Mouse (Mus musculus) myocyte (in vitro differentiated cells): ENCODE measurements around the gene Usp28. TPM values are rescaled to one million over a fixed set of nuclear protein-coding genes. Genes with fewer than 3 reads are reported as not detected.

Source experiments
- H3K27me3 ChIP-seq: one replicate; pipeline ENCODE4 v1.6.1; 2011; ENCODE audit not compliant: control insufficient read depth, insufficient read depth, insufficient read length
- H3K36me3 ChIP-seq: one replicate; pipeline ENCODE4 v1.6.1; 2011; ENCODE audit not compliant: control insufficient read depth, insufficient read depth
- H3K4me2 ChIP-seq: one replicate; pipeline ENCODE4 v1.6.1; 2011; ENCODE audit warnings: low read depth, control low read depth
- H3K4me3 ChIP-seq: one replicate; pipeline ENCODE4 v1.5.1; 2011; ENCODE audit warnings: mild to moderate bottlenecking, control low read depth, moderate library complexity
- H3K79me2 ChIP-seq: one replicate; pipeline ENCODE4 v1.6.1; 2011; ENCODE audit not compliant: control insufficient read depth, insufficient read depth
- H3ac ChIP-seq: one replicate; pipeline ENCODE4 v1.6.1; 2011; ENCODE audit not compliant: control insufficient read depth, insufficient read length
- CEBPB ChIP-seq: IDR thresholded peaks from 2 replicates; pipeline ENCODE4 v1.6.1; 2011; ENCODE audit warnings: mild to moderate bottlenecking, moderate library complexity; ENCODE audit not compliant: poor library complexity, insufficient read depth, severe bottlenecking
- E2F4 ChIP-seq: IDR thresholded peaks from one replicate; pipeline ENCODE4 v1.6.1; 2011; ENCODE audit warnings: mild to moderate bottlenecking, control low read depth, moderate library complexity; ENCODE audit not compliant: insufficient read depth
- MAX ChIP-seq: IDR thresholded peaks from one replicate; pipeline ENCODE4 v1.6.1; 2011; ENCODE audit warnings: low read depth, mild to moderate bottlenecking, control low read depth
- MYOD1 ChIP-seq, 3 experiments: IDR thresholded peaks; one replicate each; pipeline ENCODE4 v1.6.1; 2011; ENCODE audit warnings: control low read depth in 2 of 3, low read depth in 2 of 3, mild to moderate bottlenecking in 2 of 3, moderate library complexity in 1 of 3; ENCODE audit not compliant: insufficient read length in 2 of 3, control insufficient read depth in 1 of 3
- MYOG ChIP-seq, 3 experiments: IDR thresholded peaks; one replicate each; pipeline ENCODE4 v1.6.1; 2011; ENCODE audit warnings: control low read depth in 2 of 3, low read depth in 2 of 3, mild to moderate bottlenecking in 2 of 3; ENCODE audit not compliant: insufficient read length in 2 of 3, control insufficient read depth in 1 of 3, insufficient read depth in 1 of 3
- POLR2A ChIP-seq: IDR thresholded peaks from one replicate; pipeline ENCODE4 v1.6.1; 2011; ENCODE audit warnings: low read depth, mild to moderate bottlenecking, control low read depth, moderate library complexity; ENCODE audit not compliant: insufficient read length
- POLR2AphosphoS2 ChIP-seq: IDR thresholded peaks from one replicate; pipeline ENCODE4 v1.6.1; 2011; ENCODE audit warnings: low read depth, control low read depth; ENCODE audit not compliant: insufficient read length
- REST ChIP-seq: IDR thresholded peaks from one replicate; pipeline ENCODE4 v1.6.1; 2011; ENCODE audit warnings: mild to moderate bottlenecking, control low read depth, moderate library complexity; ENCODE audit not compliant: insufficient read depth, insufficient read length
- SRF ChIP-seq: IDR thresholded peaks from one replicate; pipeline ENCODE4 v1.6.1; 2011; ENCODE audit warnings: low read depth; ENCODE audit not compliant: control insufficient read depth, insufficient read length
- TCF12 ChIP-seq: IDR thresholded peaks from one replicate; pipeline ENCODE4 v1.6.1; 2011; ENCODE audit warnings: mild to moderate bottlenecking, control low read depth; ENCODE audit not compliant: poor library complexity, insufficient read depth, severe bottlenecking
- TCF3 ChIP-seq: IDR thresholded peaks from one replicate; pipeline ENCODE4 v1.6.1; 2011; ENCODE audit warnings: low read depth, control low read depth; ENCODE audit not compliant: insufficient read length
- USF1 ChIP-seq: IDR thresholded peaks from one replicate; pipeline ENCODE4 v1.6.1; 2011; ENCODE audit warnings: low read depth, mild to moderate bottlenecking, control low read depth, moderate library complexity
- polyA plus RNA-seq: library from polyadenylated mRNA; unstranded; fragments of >200 nt; fragmentation: generic; extraction: Trizol; gene quantifications from one replicate; pipeline ENCODE4 v1.2.1, GENCODE M21; 2012; ENCODE audit warnings: missing spikeins

Usp28 gene
- polyA plus RNA-seq, 1 experiment, result 27.5 TPM

DNA sequence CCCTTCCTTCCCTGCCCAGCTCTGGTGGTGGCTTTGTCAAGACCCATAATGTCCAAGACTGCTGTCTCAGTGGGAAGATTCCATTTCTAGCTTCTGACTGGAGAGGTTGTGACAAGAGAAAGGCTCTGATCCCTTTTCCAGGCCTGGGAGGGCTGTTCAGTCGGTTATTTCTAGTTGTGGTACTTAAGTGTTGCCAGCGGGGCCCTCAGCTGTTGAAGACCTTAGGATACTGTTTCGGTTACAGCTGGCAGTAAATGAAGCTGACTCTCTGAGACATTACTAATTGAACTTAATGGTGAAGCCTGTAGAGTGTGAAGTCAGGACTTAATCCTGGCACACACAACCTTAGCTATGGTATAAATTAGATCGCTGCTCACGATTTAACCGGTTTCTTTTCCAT, 14.1 kb downstream of the Usp28 start:
- Histone ChIP-seq H3K4me2 (peak overlapping the region; percentile 18), H3K79me2 (no peaks in the 10 kb centered on the region), H3K36me3 (peaks cover 16% of the 10 kb centered on the region), H3K27me3 (no peaks in the 10 kb centered on the region), H3ac (no peak overlapping the region), H3K4me3 (no peak overlapping the region)
- TF ChIP-seq MYOD1 (IDR thresholded peaks at IDR 0.05; ENCODE audit: control insufficient read depth in 1 of 3, insufficient read length in 2 of 3, low read depth in 2 of 3), result peak; percentile 1 to 45 (median 10)
- TF ChIP-seq MYOG (IDR thresholded peaks at IDR 0.05; ENCODE audit: control insufficient read depth in 1 of 3, insufficient read depth in 1 of 3, insufficient read length in 2 of 3, low read depth in 2 of 3), result peak in 2 of 3 experiments; percentile 12 to 70
- no peak for TF ChIP-seq TCF12
- no peak for TF ChIP-seq USF1

DNA sequence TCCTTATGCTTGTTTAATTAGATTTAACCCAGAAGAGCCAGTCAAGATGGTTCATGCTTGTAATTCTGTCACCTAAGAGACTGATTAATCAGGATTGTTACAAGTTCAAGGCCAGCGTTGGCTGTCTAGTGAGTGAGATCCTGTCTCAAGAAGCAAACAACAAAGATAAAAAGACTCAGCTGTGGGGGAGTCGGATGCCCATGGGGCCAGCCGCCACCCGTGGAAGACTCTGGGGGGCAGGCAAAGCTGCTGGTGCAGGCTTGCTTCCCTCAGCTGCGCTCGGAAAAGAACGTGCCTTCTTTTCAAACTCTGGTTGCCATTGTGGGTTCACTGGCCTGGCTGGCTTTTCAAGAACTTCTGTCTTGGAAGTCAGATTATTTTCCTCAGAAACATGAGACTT, 30.6 kb downstream of the Usp28 start:
- Histone ChIP-seq H3K4me2 (no peak overlapping the region), H3K4me3 (no peak overlapping the region), H3ac (no peak overlapping the region), H3K27me3 (no peaks in the 10 kb centered on the region), H3K36me3 (peaks cover 36% of the 10 kb centered on the region), H3K79me2 (no peaks in the 10 kb centered on the region)
- TF ChIP-seq MYOD1 (IDR thresholded peaks at IDR 0.05; ENCODE audit: control insufficient read depth in 1 of 3, insufficient read length in 2 of 3, low read depth in 2 of 3), result no peak
- no peak for TF ChIP-seq E2F4
- no peak for TF ChIP-seq TCF12
- no peak for TF ChIP-seq MYOG (IDR thresholded peaks at IDR 0.05; ENCODE audit: control insufficient read depth in 1 of 3, insufficient read depth in 1 of 3, insufficient read length in 2 of 3, low read depth in 2 of 3)
- TF ChIP-seq CEBPB, result no peak
- no peak for TF ChIP-seq USF1
- no peak for TF ChIP-seq REST
- TF ChIP-seq POLR2AphosphoS2, result no peak
- no peak for TF ChIP-seq TCF3
- TF ChIP-seq SRF, result no peak
- no peak for TF ChIP-seq MAX
- no peak for TF ChIP-seq POLR2A

DNA sequence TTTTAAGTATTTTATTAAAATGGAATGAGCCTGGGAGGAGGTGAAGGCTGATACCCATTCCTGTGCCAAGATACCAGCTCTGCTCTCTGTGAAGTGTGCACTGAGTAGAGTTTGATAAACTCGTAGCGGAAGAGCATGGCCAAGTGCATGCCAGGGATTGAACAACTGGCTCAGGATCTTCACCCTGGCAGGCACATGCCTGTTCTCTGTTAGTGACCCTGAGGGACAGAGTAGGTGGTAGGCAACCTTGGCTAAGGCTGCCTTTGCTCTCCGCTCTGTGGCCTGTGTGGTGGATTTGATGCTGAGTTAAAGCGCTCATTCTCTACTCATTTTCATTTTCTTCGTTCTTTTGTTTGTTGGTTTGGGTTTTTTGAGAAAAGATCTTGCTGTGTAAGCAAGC, 36.1 kb downstream of the Usp28 start:
- no peak for TF ChIP-seq TCF12
- no peak for TF ChIP-seq CEBPB
- no peak for TF ChIP-seq MYOG (IDR thresholded peaks at IDR 0.05; ENCODE audit: control insufficient read depth in 1 of 3, insufficient read depth in 1 of 3, insufficient read length in 2 of 3, low read depth in 2 of 3)
- TF ChIP-seq POLR2AphosphoS2, result no peak
- TF ChIP-seq MAX, result no peak
- no peak for TF ChIP-seq E2F4
- no peak for TF ChIP-seq POLR2A
- TF ChIP-seq REST, result no peak
- no peak for TF ChIP-seq SRF
- no peak for TF ChIP-seq USF1
- TF ChIP-seq MYOD1 (IDR thresholded peaks at IDR 0.05; ENCODE audit: control insufficient read depth in 1 of 3, insufficient read length in 2 of 3, low read depth in 2 of 3), result no peak
- Histone ChIP-seq H3K27me3 (no peaks in the 10 kb centered on the region), H3K4me2 (no peak overlapping the region)

DNA sequence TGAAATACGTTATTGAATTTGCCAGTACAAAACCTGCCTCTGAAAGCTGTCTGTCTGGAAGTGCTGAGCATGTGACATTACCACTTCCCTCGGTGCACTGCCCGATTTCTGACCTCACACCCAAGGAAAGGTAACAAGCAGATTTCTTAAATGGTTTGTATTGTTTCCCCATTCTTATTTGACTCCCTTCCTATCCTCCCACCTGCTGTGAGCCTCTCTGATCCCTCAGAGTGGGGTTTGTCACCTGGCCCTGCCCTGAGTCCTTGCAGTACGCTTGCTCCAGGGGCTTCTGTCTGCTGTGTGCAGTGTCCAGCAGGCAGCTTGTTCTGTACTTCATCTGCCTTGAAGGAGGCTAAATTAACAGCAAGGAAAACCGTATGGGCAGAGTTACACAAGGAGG, 38.8 kb downstream of the Usp28 start:
- H3K4me3 ChIP-seq, result no peak overlapping the region
- no peak for TF ChIP-seq TCF12
- peaks cover 35% of the 10 kb centered on the region for H3K36me3 ChIP-seq
- no peak overlapping the region for H3K4me2 ChIP-seq
- H3ac ChIP-seq, result no peak overlapping the region
- no peaks in the 10 kb centered on the region for H3K27me3 ChIP-seq
- H3K79me2 ChIP-seq, result no peaks in the 10 kb centered on the region

More for the DNA sequence above, 36.1 kb downstream of the Usp28 start:
- no peaks in the 10 kb centered on the region for H3K79me2 ChIP-seq
- peaks cover 19% of the 10 kb centered on the region for H3K36me3 ChIP-seq
- no peak overlapping the region for H3ac ChIP-seq
- no peak overlapping the region for H3K4me3 ChIP-seq

- no peak for TF ChIP-seq MYOD1 (IDR thresholded peaks at IDR 0.05; ENCODE audit: control insufficient read depth in 1 of 3, insufficient read length in 2 of 3, low read depth in 2 of 3)
- no peak for TF ChIP-seq MYOG (IDR thresholded peaks at IDR 0.05; ENCODE audit: control insufficient read depth in 1 of 3, insufficient read depth in 1 of 3, insufficient read length in 2 of 3, low read depth in 2 of 3)
- Histone ChIP-seq H3K4me2 (no peak overlapping the region), H3K4me3 (no peak overlapping the region), H3K79me2 (no peaks in the 10 kb centered on the region), H3K36me3 (peaks cover 40% of the 10 kb centered on the region), H3ac (no peak overlapping the region), H3K27me3 (no peaks in the 10 kb centered on the region)
Observed at GRCm38 (mm10) chr9:49024529-49024928, 39.4 kb downstream of the Usp28 start.

DNA sequence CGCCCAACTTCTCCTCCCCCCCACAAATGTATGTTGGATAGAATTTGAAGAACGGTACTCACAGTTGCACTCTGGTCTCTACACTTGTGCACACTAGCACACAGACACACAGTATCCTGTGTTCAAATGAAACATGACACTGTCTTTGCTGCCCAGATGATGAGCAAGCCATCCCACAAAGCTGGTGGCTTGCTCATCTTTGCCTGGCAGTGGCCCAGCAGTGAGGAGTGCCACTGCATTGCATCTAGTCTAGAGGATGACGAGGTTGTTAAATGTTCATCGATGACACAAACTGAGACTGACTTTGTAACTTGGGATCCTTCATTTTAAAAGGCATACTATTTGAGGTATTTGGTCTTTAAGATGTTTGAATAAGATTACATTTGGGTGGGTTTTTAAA, 49.6 kb downstream of the Usp28 start:
- H3K27me3 ChIP-seq, result no peaks in the 10 kb centered on the region
- H3K4me3 ChIP-seq, result no peak overlapping the region
- H3K79me2 ChIP-seq, result no peaks in the 10 kb centered on the region
- peaks cover 28% of the 10 kb centered on the region for H3K36me3 ChIP-seq
- no peak for TF ChIP-seq POLR2AphosphoS2
- TF ChIP-seq MAX, result no peak
- 0 out of 2 replicates have a peak, but pooled peaks have one; percentile 32 for TF ChIP-seq CEBPB
- TF ChIP-seq SRF, result no peak
- TF ChIP-seq TCF12, result no peak
- TF ChIP-seq POLR2A, result no peak
- TF ChIP-seq MYOD1 (IDR thresholded peaks at IDR 0.05; ENCODE audit: control insufficient read depth in 1 of 3, insufficient read length in 2 of 3, low read depth in 2 of 3), result peak in 1 of 3 experiments; percentile 44
- TF ChIP-seq MYOG (IDR thresholded peaks at IDR 0.05; ENCODE audit: control insufficient read depth in 1 of 3, insufficient read depth in 1 of 3, insufficient read length in 2 of 3, low read depth in 2 of 3), result peak in 1 of 3 experiments; percentile 15
- no peak overlapping the region for H3K4me2 ChIP-seq
- H3ac ChIP-seq, result no peak overlapping the region
